Mouse (Mus musculus) C2C12 (cell line): ENCODE results near the gene Enam. TPM values are rescaled to one million over a fixed set of nuclear protein-coding genes. Genes with fewer than 3 reads are reported as not detected.

Experiments used
- H3K27me3 ChIP-seq: one replicate; pipeline ENCODE4 v1.6.1; 2011; ENCODE audit not compliant: control insufficient read depth, insufficient read depth, insufficient read length
- H3K36me3 ChIP-seq: one replicate; pipeline ENCODE4 v1.6.1; 2011; ENCODE audit not compliant: control insufficient read depth, insufficient read depth
- H3K4me3 ChIP-seq: one replicate; pipeline ENCODE4 v1.5.1; 2011; ENCODE audit warnings: mild to moderate bottlenecking, control low read depth; ENCODE audit not compliant: poor library complexity, insufficient read depth, severe bottlenecking
- H3K79me2 ChIP-seq: one replicate; pipeline ENCODE4 v1.6.1; 2011; ENCODE audit not compliant: control insufficient read depth, insufficient read depth
- H3K79me3 ChIP-seq: one replicate; pipeline ENCODE4 v1.6.1; 2011; ENCODE audit warnings: low read depth, control low read depth
- H3ac ChIP-seq: one replicate; pipeline ENCODE3; 2011; ENCODE audit warnings: low read depth; ENCODE audit not compliant: control insufficient read depth, insufficient read length
- CEBPB ChIP-seq: IDR thresholded peaks from one replicate; pipeline ENCODE4 v1.6.1; 2011; ENCODE audit warnings: low read depth, mild to moderate bottlenecking, control low read depth, moderate library complexity
- CTCF ChIP-seq: IDR thresholded peaks from one replicate; pipeline ENCODE4 v1.5.1; 2011; ENCODE audit not compliant: control insufficient read depth, insufficient read depth, insufficient read length
- FOSL1 ChIP-seq: IDR thresholded peaks from one replicate; pipeline ENCODE4 v1.8.0; 2011; ENCODE audit warnings: mild to moderate bottlenecking, low read length; ENCODE audit not compliant: poor library complexity, insufficient read depth, severe bottlenecking
- MAX ChIP-seq: IDR thresholded peaks from one replicate; pipeline ENCODE4 v1.6.1; 2011; ENCODE audit warnings: mild to moderate bottlenecking, control low read depth
- MYOD1 ChIP-seq: IDR thresholded peaks from one replicate; pipeline ENCODE4 v1.6.1; 2011; ENCODE audit warnings: low read depth; ENCODE audit not compliant: control insufficient read depth, insufficient read length
- MYOG ChIP-seq: IDR thresholded peaks from one replicate; pipeline ENCODE4 v1.6.1; 2011; ENCODE audit not compliant: control insufficient read depth, insufficient read length; ENCODE audit errors: extremely low read depth
- USF1 ChIP-seq: IDR thresholded peaks from one replicate; pipeline ENCODE4 v1.6.1; 2011; ENCODE audit warnings: low read depth, mild to moderate bottlenecking, control low read depth, moderate library complexity
- polyA plus RNA-seq: library from polyadenylated mRNA; unstranded; fragments of >200 nt; fragmentation: generic; extraction: Trizol; gene quantifications from one replicate; pipeline ENCODE4 v1.2.1, GENCODE M21; 2012; ENCODE audit warnings: missing spikeins

The Enam gene
- polyA plus RNA-seq, 1 experiment: not detected

DNA sequence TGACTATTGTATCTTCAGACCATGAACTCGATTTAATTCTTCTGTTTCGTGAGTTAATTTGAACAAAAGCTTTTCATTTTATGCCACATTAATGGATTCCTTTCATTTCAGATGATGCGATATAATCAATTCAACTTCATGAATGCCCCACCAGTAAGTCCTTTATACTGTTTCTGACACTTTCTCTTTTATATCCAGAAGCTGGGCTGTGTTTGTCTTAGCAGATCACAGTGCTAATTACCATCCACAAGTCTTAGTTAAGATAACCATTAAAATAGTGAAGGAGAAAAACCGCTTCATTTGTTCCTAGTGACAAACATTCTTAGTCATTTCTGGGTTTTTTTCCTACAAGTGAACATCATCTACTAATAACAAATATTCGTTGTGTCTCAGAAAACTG is 3.3 kb downstream of the Enam start:
- Histone ChIP-seq H3ac (no peak overlapping the region), H3K79me3 (no peaks in the 10 kb centered on the region), H3K4me3 (no peak overlapping the region), H3K79me2 (no peaks in the 10 kb centered on the region), H3K27me3 (no peaks in the 10 kb centered on the region), H3K36me3 (no peaks in the 10 kb centered on the region)
- TF ChIP-seq CEBPB (no peak), CTCF (no peak), FOSL1 (no peak), MYOG (no peak), MAX (no peak), MYOD1 (no peak), USF1 (no peak)

DNA sequence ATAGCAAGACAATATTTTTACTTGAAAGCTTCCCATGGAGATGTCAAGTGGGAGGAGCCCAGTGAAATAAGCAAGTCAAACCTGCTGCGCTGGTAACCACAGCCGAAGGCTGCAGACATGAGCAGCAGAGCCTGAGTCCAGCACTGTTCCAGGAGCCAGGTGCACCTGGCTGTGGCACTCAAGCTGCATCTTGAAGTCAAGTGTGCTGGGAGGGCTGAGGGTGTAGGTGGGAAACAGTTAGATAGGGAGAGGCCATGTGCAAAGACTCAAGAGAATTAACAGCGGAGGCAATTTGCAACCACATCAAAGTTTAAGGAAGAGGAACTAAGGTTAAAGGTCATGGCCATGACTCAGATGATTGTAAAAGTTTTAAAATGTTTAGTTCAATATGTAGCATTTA is 12.0 kb downstream of the Enam start:
- Histone ChIP-seq H3K79me3 (no peaks in the 10 kb centered on the region), H3K4me3 (no peak overlapping the region), H3K27me3 (no peaks in the 10 kb centered on the region), H3K36me3 (no peaks in the 10 kb centered on the region), H3K79me2 (no peaks in the 10 kb centered on the region), H3ac (no peak overlapping the region)
- TF ChIP-seq USF1 (no peak), MYOG (no peak), CEBPB (no peak), MYOD1 (no peak), CTCF (no peak), MAX (no peak), FOSL1 (no peak)

DNA sequence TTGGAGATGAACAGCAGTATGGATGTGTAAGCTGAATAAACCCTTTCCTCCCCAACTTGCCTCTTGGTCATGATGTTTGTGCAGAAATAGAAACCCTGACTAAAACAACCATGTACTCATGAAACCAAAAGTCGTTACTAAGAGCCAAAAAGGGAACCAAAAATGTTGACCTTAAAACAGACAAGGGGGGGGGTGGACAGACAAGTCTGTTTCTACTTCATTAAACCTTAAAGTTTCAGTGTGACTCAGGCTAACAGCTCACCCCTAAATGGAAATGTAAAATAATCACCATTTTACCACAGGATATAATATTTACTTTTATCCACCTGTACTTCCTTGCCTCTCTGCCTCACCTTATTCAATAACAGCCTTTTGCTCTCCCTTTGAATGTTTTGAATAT is 20.8 kb downstream of the Enam start:
- Histone ChIP-seq H3K4me3 (no peak overlapping the region), H3ac (no peak overlapping the region), H3K36me3 (no peaks in the 10 kb centered on the region), H3K79me3 (no peaks in the 10 kb centered on the region), H3K27me3 (no peaks in the 10 kb centered on the region), H3K79me2 (no peaks in the 10 kb centered on the region)
- TF ChIP-seq FOSL1: no peak

DNA sequence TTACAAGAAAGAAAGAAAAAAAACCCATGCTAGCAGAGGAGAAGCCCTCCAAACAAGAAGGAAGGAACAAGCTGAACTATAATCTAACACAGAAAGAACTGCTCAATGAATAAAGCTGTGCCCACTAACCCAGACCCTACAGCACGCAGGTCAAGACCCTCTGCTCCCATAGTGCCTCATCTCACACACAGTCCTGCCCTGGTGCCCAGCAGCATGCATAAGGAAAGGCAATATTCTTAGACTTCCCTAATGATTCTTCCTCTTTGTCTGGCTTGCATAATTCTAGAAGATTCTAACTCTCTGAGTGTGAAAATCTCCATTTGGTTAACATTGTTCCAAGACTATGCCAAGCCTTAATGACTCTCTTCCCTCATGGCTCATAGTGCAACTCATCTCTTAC is 21.2 kb downstream of the Enam start:
- H3ac ChIP-seq: no peak overlapping the region
- no peak for TF ChIP-seq USF1
- no peak for TF ChIP-seq FOSL1
- TF ChIP-seq MAX: no peak
- TF ChIP-seq MYOG: no peak
- no peak for TF ChIP-seq CTCF
- TF ChIP-seq CEBPB: no peak
- no peak for TF ChIP-seq MYOD1

DNA sequence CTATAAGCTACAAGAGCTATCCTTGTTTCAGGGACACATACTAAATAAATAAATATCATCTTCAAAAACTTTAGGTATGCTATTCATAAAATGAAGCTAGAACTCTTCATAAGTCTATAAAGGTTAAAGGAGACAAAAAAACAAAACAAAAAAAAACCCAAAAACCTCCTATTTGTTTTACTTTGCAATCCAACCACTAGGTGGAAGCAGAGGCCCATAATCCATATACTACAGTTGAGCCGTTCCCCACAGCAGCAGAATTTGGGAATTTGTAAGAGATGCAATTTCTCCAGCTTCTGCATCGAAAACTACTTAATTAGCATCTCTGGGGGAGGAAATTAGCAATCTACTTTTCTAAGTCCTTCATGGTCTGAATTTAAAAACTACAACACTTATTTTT is 31.5 kb downstream of the Enam start:
- no peaks in the 10 kb centered on the region for H3K79me3 ChIP-seq
- H3ac ChIP-seq: no peak overlapping the region
- TF ChIP-seq MYOD1: no peak
- no peak for TF ChIP-seq MYOG
- no peak for TF ChIP-seq MAX
- peak; percentile 12 for TF ChIP-seq CTCF
- no peaks in the 10 kb centered on the region for H3K36me3 ChIP-seq
- peaks cover 3% of the 10 kb centered on the region for H3K27me3 ChIP-seq
- no peaks in the 10 kb centered on the region for H3K79me2 ChIP-seq
- H3K4me3 ChIP-seq: no peak overlapping the region

More for the DNA sequence above, 21.2 kb downstream of the Enam start:
- Histone ChIP-seq H3K79me3 (no peaks in the 10 kb centered on the region), H3K36me3 (no peaks in the 10 kb centered on the region), H3K27me3 (no peaks in the 10 kb centered on the region), H3K79me2 (no peaks in the 10 kb centered on the region), H3K4me3 (no peak overlapping the region)

DNA sequence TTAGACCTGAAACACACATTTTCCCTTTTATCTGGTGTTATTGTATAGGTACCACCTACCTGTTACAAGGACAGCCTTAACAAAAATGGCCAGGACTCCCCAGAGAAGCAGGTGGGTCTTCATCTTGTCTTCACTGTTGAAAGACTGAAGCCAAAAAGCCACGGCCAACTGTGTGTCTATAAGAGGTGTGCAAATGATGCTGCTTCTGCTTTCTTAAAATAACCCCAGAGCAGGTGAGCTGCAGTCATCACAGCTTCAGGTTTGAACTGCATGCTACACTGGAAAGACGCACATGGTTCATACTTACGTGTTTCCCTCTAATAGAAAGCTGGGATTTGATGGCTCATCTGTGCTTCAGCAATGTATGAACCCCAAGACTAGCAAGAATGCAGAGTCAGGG is 39.9 kb downstream of the Enam start, which contains the start of gene Jchain:
Jchain (minus strand) TSS at position 235 of the 400 bp plus-strand sequence.
- TF ChIP-seq FOSL1: no peak
- TF ChIP-seq CEBPB: no peak
- no peak for TF ChIP-seq MYOG
- TF ChIP-seq USF1: no peak
- Histone ChIP-seq H3K79me3 (no peaks in the 10 kb centered on the region), H3K4me3 (no peak within 1 kb of the TSS), H3K27me3 (no peaks in the 10 kb centered on the region), H3ac (no peak within 1 kb of the TSS), H3K79me2 (no peaks in the 10 kb centered on the region), H3K36me3 (no peaks in the 10 kb centered on the region)
